25 mouse cellular contexts compared by ENCODE assay signal in genomic region chr14:122385758-122386157, GRCm38 (mm10).
"Had no signal": no experiment of that assay in that cellular context is flagged by ENCODE, and none has a peak within 500 bp of the region (broad histone marks: within the 10 kb centered on the region; RNA-seq: fewer than 3 reads in every experiment).

No protein-coding gene starts in this region.

- H3K4me2 ChIP-seq: heart, embryonic 11.5 days; heart, embryonic 13.5 days; heart, embryonic 15.5 days; kidney, embryonic 15.5 days; limb, embryonic 13.5 days; limb, embryonic 15.5 days; liver, embryonic 12.5 days had no signal

- H3K4me3 ChIP-seq: heart, adult 2 months; heart, embryonic 13.5 days; heart, embryonic 15.5 days; kidney, embryonic 15.5 days; left cerebral cortex, adult 2 months; limb, embryonic 13.5 days; limb, embryonic 15.5 days; liver, embryonic 12.5 days had no signal

- ATAC-seq: hindbrain, embryonic 16.5 days; intestine, embryonic 16.5 days; liver, embryonic 12.5 days had no signal

- H3K36me3 ChIP-seq: heart, embryonic 13.5 days; heart, embryonic 15.5 days; kidney, embryonic 15.5 days; limb, embryonic 13.5 days; limb, embryonic 15.5 days; liver, embryonic 12.5 days had no signal

- H3K9me3 ChIP-seq: heart, embryonic 13.5 days; heart, embryonic 15.5 days; kidney, embryonic 15.5 days; limb, embryonic 13.5 days; limb, embryonic 15.5 days; liver, embryonic 12.5 days had no signal

- H3K27me3 ChIP-seq: heart, embryonic 13.5 days; heart, embryonic 15.5 days; liver, embryonic 12.5 days had no signal

- DNase-seq: gastrocnemius, postnatal 14 days; gastrocnemius, postnatal 36 days; heart, adult 11 months; heart, adult 2 months; heart, postnatal 14 days; heart, postnatal 36 days; kidney, adult 11 months; kidney, adult 2 months; kidney, adult 9 months; kidney, postnatal 14 days; kidney, postnatal 36 days; lung, adult 18-20 months had no signal

- H3K4me1 ChIP-seq: heart, embryonic 13.5 days; heart, embryonic 15.5 days; limb, embryonic 15.5 days; liver, embryonic 12.5 days had no signal

- H3K27ac ChIP-seq: heart, adult 2 months; heart, embryonic 13.5 days; heart, embryonic 15.5 days; hindbrain, embryonic 14.5 days; kidney, embryonic 15.5 days; kidney, postnatal 0 days; left cerebral cortex, adult 2 months; limb, embryonic 13.5 days; limb, embryonic 15.5 days; liver, embryonic 12.5 days; liver, embryonic 14.5 days had no signal

- H3K9ac ChIP-seq: heart, embryonic 13.5 days; heart, embryonic 15.5 days; hindbrain, embryonic 14.5 days; kidney, embryonic 15.5 days; limb, embryonic 13.5 days; limb, embryonic 15.5 days; liver, embryonic 12.5 days; liver, embryonic 14.5 days had no signal
